Mouse (Mus musculus) lung, adult 2 months (tissue): ENCODE data around the gene Kansl3. TPM values are rescaled to one million over a fixed set of nuclear protein-coding genes. Genes with fewer than 3 reads are reported as not detected.

Experiments used
- DNase-seq: peaks from one replicate; pipeline ENCODE4 v3.0.0; 2022
- H3K4me1 ChIP-seq: fragments of 200-500 bp; 2 replicates; pipeline ENCODE4 v1.6.1; 2011; ENCODE audit warnings: low read length; ENCODE audit not compliant: control insufficient read depth, insufficient read depth
- H3K4me3 ChIP-seq: fragments of 200-500 bp; replicated peaks from 2 replicates; pipeline ENCODE3; 2011; ENCODE audit warnings: low read depth, mild to moderate bottlenecking, control low read depth, low read length; ENCODE audit errors: extremely low read depth
- CTCF ChIP-seq: fragments of 200-500 bp; IDR thresholded peaks from 2 replicates; pipeline ENCODE4 v1.5.1; 2011; ENCODE audit warnings: mild to moderate bottlenecking, low read length, control low read depth; ENCODE audit not compliant: insufficient read depth
- POLR2A ChIP-seq: fragments of 200-500 bp; IDR thresholded peaks from 2 replicates; pipeline ENCODE4 v1.6.1; 2011; ENCODE audit warnings: low read depth, mild to moderate bottlenecking, control low read depth, low read length, borderline replicate concordance; ENCODE audit errors: extremely low read depth
- WGBS: fragments of 180-500 bp; shearing (Covaris S2); methylation state at CpG from one replicate; pipeline ENCODE4 v1.1.7; 2018; 5-methylcytosine and 5-hydroxymethylcytosine counted together
- polyA plus RNA-seq: library from polyadenylated mRNA; depleted of rRNA; stranded (reverse); fragments of >200 nt; gene quantifications from 2 replicates; pipeline ENCODE4 v1.2.3, GENCODE M21; 2012

Kansl3 gene
- polyA plus RNA-seq, 1 experiment, result 45.3 TPM

GRCm38 (mm10) chr1:36307121-36307494, 61.9 kb downstream of the Kansl3 start:
- H3K4me1 ChIP-seq, result peaks cover 14% of the 10 kb centered on the region
- no peak overlapping the region for H3K4me3 ChIP-seq
- TF ChIP-seq POLR2A, result no peak
- no peak for TF ChIP-seq CTCF
- DNase-seq, result no peak
- 59% methylated on average over 7 of the region's 7 CpGs for WGBS

- no peak for DNase-seq
Measured at GRCm38 (mm10) chr1:36306120-36306519, 62.9 kb downstream of the Kansl3 start.

GRCm38 (mm10) chr1:36304764-36305163, 64.2 kb downstream of the Kansl3 start:
- Histone ChIP-seq H3K4me1 (peaks cover 11% of the 10 kb centered on the region), H3K4me3 (no peak overlapping the region)
- WGBS, result 38% methylated on average over 7 of the region's 7 CpGs
- DNase-seq, result no peak
- TF ChIP-seq POLR2A, result no peak
- TF ChIP-seq CTCF, result no peak

More at GRCm38 (mm10) chr1:36306120-36306519, 62.9 kb downstream of the Kansl3 start:
- WGBS, result 85% methylated on average over 6 of the region's 6 CpGs
- Histone ChIP-seq H3K4me3 (no peak overlapping the region), H3K4me1 (peaks cover 14% of the 10 kb centered on the region)
- no peak for TF ChIP-seq POLR2A

- no peak for TF ChIP-seq POLR2A
- no peak for TF ChIP-seq CTCF
- WGBS, result 8% methylated on average over 30 of the region's 30 CpGs
- DNase-seq, result peak; percentile 70
- Histone ChIP-seq H3K4me1 (peaks cover 6% of the 10 kb centered on the region), H3K4me3 (peak overlapping the region; percentile 35)
Measured at GRCm38 (mm10) chr1:36303381-36304320, 65.3 kb downstream of the Kansl3 start.

GRCm38 (mm10) chr1:36302957-36303356, 66.0 kb downstream of the Kansl3 start:
- Histone ChIP-seq H3K4me1 (peaks cover 3% of the 10 kb centered on the region; the same call in 1 of the 2 replicates), H3K4me3 (peak overlapping the region; percentile 35)
- TF ChIP-seq CTCF, result no peak
- no peak for TF ChIP-seq POLR2A
- WGBS, result 12% methylated on average over 9 of the region's 9 CpGs
- DNase-seq, result no peak

GRCm38 (mm10) chr1:36302273-36302672, 66.7 kb downstream of the Kansl3 start:
- DNase-seq, result no peak
- H3K4me1 ChIP-seq, result peaks cover 3% of the 10 kb centered on the region; the same call in 1 of the 2 replicates

GRCm38 (mm10) chr1:36300486-36300885, 68.5 kb downstream of the Kansl3 start:
- no peak for TF ChIP-seq POLR2A
- TF ChIP-seq CTCF, result no peak
- Histone ChIP-seq H3K4me3 (no peak overlapping the region), H3K4me1 (peaks cover 3% of the 10 kb centered on the region; the same call in 1 of the 2 replicates)
- WGBS, result 90% methylated on average over 6 of the region's 6 CpGs
- DNase-seq, result no peak

More at GRCm38 (mm10) chr1:36302273-36302672, 66.7 kb downstream of the Kansl3 start:
- no peak overlapping the region for H3K4me3 ChIP-seq
- WGBS, result 74% methylated on average over 8 of the region's 8 CpGs
- TF ChIP-seq POLR2A, result no peak
- no peak for TF ChIP-seq CTCF

- TF ChIP-seq CTCF, result no peak
- TF ChIP-seq POLR2A, result no peak
- DNase-seq, result no peak
- 69% methylated on average over 2 of the region's 2 CpGs for WGBS
- Histone ChIP-seq H3K4me3 (no peak overlapping the region), H3K4me1 (peaks cover 3% of the 10 kb centered on the region; the same call in 1 of the 2 replicates)
Measured at GRCm38 (mm10) chr1:36299676-36300075, 69.3 kb downstream of the Kansl3 start.

GRCm38 (mm10) chr1:36299126-36299525, 69.9 kb downstream of the Kansl3 start:
- 41% methylated on average over 13 of the region's 13 CpGs for WGBS
- no peak for DNase-seq
- TF ChIP-seq CTCF, result no peak
- no peak for TF ChIP-seq POLR2A
- peaks cover 3% of the 10 kb centered on the region; the same call in 1 of the 2 replicates for H3K4me1 ChIP-seq
- no peak overlapping the region for H3K4me3 ChIP-seq
